Mouse (Mus musculus) CD4-positive helper T cell, adult 2 months (primary cell): Measurements from ENCODE around the gene Zdhhc3.

ENCODE experiments used
- DNase-seq: peaks from one replicate; pipeline ENCODE4 v3.0.0-alpha.2; 2012; ENCODE audit warnings: low read depth, missing footprints, low spot score

Gene Zdhhc3

GRCm38 (mm10) chr9:123020995-123021631 lies 91.9 kb downstream of the Zdhhc3 start, which contains the start of gene Tmem42:
TSS of gene Tmem42 (plus strand) at chr9:123021326.
- DNase-seq = peak; percentile 93
